Mouse (Mus musculus): ENCODE data around the gene Tbc1d22b.

- TF ChIP-seq CTCF (IDR thresholded peaks at IDR 0.05; ENCODE audit: insufficient read depth, low read depth, low read length) (no peak), POLR2A (IDR thresholded peaks at IDR 0.05; ENCODE audit: insufficient read depth, low read depth, low read length) (no peak)
Measured at GRCm38 (mm10) chr17:29502005-29502668, 47.4 kb upstream of the Tbc1d22b start.

All from olfactory bulb, adult 2 months (tissue).